Mouse (Mus musculus): ENCODE results near the gene Mark3.

The Mark3 gene

GRCm38 (mm10) chr12:111703301-111703700 lies 129.0 kb downstream of the Mark3 start:
- no peak for DNase-seq

- DNase-seq = peak in 1 of 2 experiments; percentile 29
Measured at GRCm38 (mm10) chr12:111704609-111705008, 130.3 kb downstream of the Mark3 start.

- DNase-seq = peak in 1 of 2 experiments; percentile 43
Measured at GRCm38 (mm10) chr12:111705186-111705973, 131.1 kb downstream of the Mark3 start.
